Mouse (Mus musculus): ENCODE measurements around the gene Mapk13. TPM values are rescaled to one million over a fixed set of nuclear protein-coding genes. Genes with fewer than 3 reads are reported as not detected.
"Not testable (repeated sequence)": the region's sequence is repeated elsewhere in the genome, so short reads cannot be mapped to it uniquely, and the experiment has no call there.

Gene Mapk13
- polyA plus RNA-seq, 1 experiment from 2014 or later: 8.7 TPM

- DNase-seq (ENCODE audit: extremely low spot score, low spot score): no peak
- H3K27ac ChIP-seq: no peak overlapping the region
- H3K36me3 ChIP-seq (replicated peaks): peaks cover 61% of the 10 kb centered on the region
- no peaks in the 10 kb centered on the region for H3K9me3 ChIP-seq
- H3K27me3 ChIP-seq (ENCODE audit: poor library complexity, severe bottlenecking): no peaks in the 10 kb centered on the region
- WGBS: 94% methylated on average over 6 of the region's 6 CpGs
- no peak overlapping the region for H3K4me3 ChIP-seq
- peaks cover 22% of the 10 kb centered on the region for H3K4me1 ChIP-seq
Measured at GRCm38 (mm10) chr17:28804973-28805372, 35.9 kb downstream of the Mapk13 start.

GRCm38 (mm10) chr17:28806770-28807169 lies 37.7 kb downstream of the Mapk13 start:
- 96% methylated on average over 19 of the region's 19 CpGs for WGBS
- H3K36me3 ChIP-seq (replicated peaks): peaks cover 79% of the 10 kb centered on the region

DNA sequence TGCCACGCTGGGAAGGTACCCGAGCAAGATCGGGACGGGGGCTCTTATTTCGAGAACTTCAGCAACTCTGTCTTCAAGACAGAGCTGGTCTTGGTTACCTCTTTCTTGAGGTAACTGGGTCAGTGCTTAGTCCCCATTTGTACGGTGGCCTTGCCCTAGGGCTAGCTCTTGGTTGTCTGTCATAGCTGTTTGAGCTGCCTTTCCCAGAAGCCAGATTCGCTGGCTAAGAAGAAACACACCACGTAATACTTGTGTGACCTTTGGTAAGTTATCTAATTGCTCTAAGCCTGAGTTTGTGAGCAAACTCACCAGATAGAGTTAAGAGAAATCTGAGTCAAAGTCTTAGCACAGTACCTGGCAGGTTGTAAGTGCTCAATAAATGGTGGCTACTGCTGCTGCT lies 39.6 kb downstream of the Mapk13 start:
- Histone ChIP-seq H3K27me3 (ENCODE audit: poor library complexity, severe bottlenecking) (no peaks in the 10 kb centered on the region), H3K36me3 (replicated peaks) (peaks cover 98% of the 10 kb centered on the region), H3K4me3 (no peak overlapping the region), H3K27ac (no peak overlapping the region), H3K4me1 (no peaks in the 10 kb centered on the region), H3K9me3 (no peaks in the 10 kb centered on the region)
- WGBS: 95% methylated on average over 8 of the region's 8 CpGs
- DNase-seq (ENCODE audit: extremely low spot score, low spot score): no peak

More at GRCm38 (mm10) chr17:28806770-28807169, 37.7 kb downstream of the Mapk13 start:
- Histone ChIP-seq H3K4me3 (no peak overlapping the region), H3K27ac (no peak overlapping the region), H3K27me3 (ENCODE audit: poor library complexity, severe bottlenecking) (no peaks in the 10 kb centered on the region), H3K9me3 (no peaks in the 10 kb centered on the region), H3K4me1 (peaks cover 14% of the 10 kb centered on the region)
- DNase-seq (ENCODE audit: extremely low spot score, low spot score): no peak

DNA sequence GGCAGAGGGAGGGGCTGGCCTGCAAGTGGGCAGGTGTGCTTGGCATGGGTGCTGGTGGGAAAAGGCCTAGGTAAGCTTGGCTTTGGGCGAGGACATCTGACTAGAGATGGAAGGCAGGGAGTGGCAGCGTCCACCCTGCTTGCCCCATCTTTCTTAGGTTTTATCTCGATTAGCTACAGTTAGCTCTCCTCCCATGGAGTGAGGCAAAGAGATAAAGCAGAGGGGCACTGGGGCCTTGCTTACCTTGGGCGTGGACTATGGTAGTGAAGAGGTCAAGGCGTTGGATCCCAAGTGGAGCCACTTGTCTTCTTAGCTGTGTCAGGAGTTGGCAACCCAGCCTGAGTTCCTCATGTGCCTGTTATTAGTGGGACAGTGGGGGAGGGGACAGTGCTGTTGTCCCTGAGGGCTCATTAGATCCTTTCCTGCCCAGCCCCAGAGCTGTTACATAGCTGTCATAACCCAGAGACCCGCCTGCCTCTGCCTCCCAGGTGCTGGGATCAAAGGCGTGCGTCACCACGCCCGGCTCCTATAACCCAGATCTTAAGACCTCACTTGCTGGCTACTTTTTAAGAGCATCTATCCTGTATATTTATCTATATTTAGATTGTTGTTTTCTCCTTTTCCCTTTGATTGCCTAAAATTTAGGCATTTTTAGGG lies 40.2 kb downstream of the Mapk13 start:
- H3K27ac ChIP-seq: no peak overlapping the region
- H3K4me1 ChIP-seq: no peaks in the 10 kb centered on the region
- no peaks in the 10 kb centered on the region for H3K9me3 ChIP-seq
- 95% methylated on average over 10 of the region's 10 CpGs for WGBS
- no peak overlapping the region for H3K4me3 ChIP-seq
- H3K36me3 ChIP-seq (replicated peaks): peaks cover 99% of the 10 kb centered on the region
- no peaks in the 10 kb centered on the region for H3K27me3 ChIP-seq (ENCODE audit: poor library complexity, severe bottlenecking)
- no peak for DNase-seq (ENCODE audit: extremely low spot score, low spot score)

DNA sequence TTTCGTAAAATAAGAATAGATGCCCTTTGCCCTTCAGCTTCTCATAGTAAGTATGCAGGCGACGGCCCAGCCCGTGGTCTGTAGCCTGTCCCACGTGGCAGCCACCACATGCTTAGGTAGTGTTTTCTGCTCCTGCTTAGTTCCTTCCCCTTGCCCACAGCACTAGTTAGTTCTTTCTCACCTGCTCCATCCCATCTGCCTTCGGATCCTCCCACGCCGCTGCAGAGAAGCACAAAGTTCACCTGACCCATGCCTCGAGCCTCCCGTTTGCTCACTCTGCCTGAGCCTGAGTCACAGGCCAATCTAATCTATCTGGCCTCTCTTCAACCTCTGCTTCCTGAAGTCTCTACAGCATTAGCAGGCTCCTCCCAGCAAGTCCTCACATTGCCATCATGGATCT lies 43.2 kb downstream of the Mapk13 start:
- Histone ChIP-seq H3K36me3 (replicated peaks) (peaks cover 98% of the 10 kb centered on the region), H3K27me3 (ENCODE audit: poor library complexity, severe bottlenecking) (no peaks in the 10 kb centered on the region), H3K4me1 (no peaks in the 10 kb centered on the region), H3K9me3 (no peaks in the 10 kb centered on the region), H3K27ac (no peak overlapping the region), H3K4me3 (no peak overlapping the region)
- 96% methylated on average over 10 of the region's 10 CpGs for WGBS
- no peak for DNase-seq (ENCODE audit: extremely low spot score, low spot score)

GRCm38 (mm10) chr17:28814529-28815097 lies 45.5 kb downstream of the Mapk13 start:
- H3K4me3 ChIP-seq: no peak overlapping the region
- 89% methylated on average over 18 of the region's 18 CpGs for WGBS
- H3K27ac ChIP-seq: no peak overlapping the region
- H3K27me3 ChIP-seq (ENCODE audit: poor library complexity, severe bottlenecking): no peaks in the 10 kb centered on the region
- peaks cover 99% of the 10 kb centered on the region for H3K36me3 ChIP-seq (replicated peaks)
- no peak for DNase-seq (ENCODE audit: extremely low spot score, low spot score)
- H3K9me3 ChIP-seq: no peaks in the 10 kb centered on the region
- H3K4me1 ChIP-seq: no peaks in the 10 kb centered on the region

DNA sequence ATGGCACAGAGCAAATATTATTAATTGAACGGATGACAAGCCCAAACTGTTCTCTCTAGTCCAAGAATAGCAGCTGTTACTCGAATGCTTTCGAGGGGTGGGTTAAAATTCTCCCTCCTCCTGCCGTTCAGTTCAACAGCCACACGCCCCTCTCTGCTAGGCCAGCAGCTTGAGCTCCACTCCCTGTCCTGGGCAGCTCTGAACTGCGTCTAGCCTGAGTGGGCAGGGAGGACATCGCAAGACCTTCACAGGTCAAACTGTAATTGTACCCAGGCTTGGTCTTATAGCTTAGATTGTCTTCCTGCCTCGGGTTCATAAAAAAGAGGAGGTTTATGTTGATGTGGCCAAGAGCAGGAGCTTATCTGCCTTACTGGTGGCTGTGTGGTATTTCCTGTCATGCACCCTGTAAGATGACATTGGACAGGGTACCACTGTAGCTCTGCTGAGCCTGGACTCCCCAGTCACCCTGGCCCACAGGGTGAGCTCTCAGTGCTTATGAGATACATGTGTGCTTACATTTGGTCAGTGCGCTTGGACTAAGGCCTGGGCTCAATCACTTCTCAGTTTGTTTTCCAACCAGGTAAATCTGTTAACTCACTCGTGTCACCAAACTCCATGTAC lies 46.4 kb downstream of the Mapk13 start:
- Histone ChIP-seq H3K36me3 (replicated peaks) (peaks cover 99% of the 10 kb centered on the region), H3K4me3 (no peak overlapping the region), H3K9me3 (no peaks in the 10 kb centered on the region), H3K27me3 (ENCODE audit: poor library complexity, severe bottlenecking) (no peaks in the 10 kb centered on the region), H3K4me1 (no peaks in the 10 kb centered on the region), H3K27ac (no peak overlapping the region)
- WGBS: 92% methylated on average over 10 of the region's 10 CpGs
- DNase-seq (ENCODE audit: extremely low spot score, low spot score): no peak

DNA sequence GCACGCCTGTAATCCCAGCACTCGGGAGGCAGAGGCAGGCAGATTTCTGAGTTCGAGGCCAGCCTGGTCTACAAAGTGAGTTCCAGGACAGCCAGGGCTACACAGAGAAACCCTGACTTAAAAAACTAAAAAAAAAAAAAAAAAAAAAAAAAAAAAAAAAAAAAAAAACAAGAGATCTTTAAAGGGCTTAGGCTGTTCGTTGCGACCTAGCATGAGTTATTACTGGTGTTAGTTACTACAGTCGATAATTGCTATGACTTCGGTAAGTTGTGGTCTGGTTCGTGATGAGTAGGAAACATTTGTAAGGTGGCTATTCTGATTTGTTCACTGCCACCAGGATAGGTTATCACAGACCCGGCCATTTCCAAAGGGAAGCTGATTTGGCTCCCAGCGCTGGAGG lies 47.2 kb downstream of the Mapk13 start:
- not testable (repeated sequence) for H3K9me3 ChIP-seq; H3K27me3 ChIP-seq (ENCODE audit: poor library complexity, severe bottlenecking); H3K4me1 ChIP-seq; H3K27ac ChIP-seq; DNase-seq (ENCODE audit: extremely low spot score, low spot score); H3K4me3 ChIP-seq
- H3K36me3 ChIP-seq (replicated peaks): peaks cover 99% of the 10 kb centered on the region
- WGBS: 93% methylated on average over 10 of the region's 10 CpGs

- Histone ChIP-seq H3K4me3 (no peak overlapping the region), H3K9me3 (no peaks in the 10 kb centered on the region), H3K27ac (no peak overlapping the region), H3K27me3 (ENCODE audit: poor library complexity, severe bottlenecking) (no peaks in the 10 kb centered on the region), H3K36me3 (replicated peaks) (peaks cover 99% of the 10 kb centered on the region), H3K4me1 (no peaks in the 10 kb centered on the region)
- no peak for DNase-seq (ENCODE audit: extremely low spot score, low spot score)
- WGBS: 94% methylated on average over 25 of the region's 25 CpGs
Measured at GRCm38 (mm10) chr17:28816875-28817811, 48.0 kb downstream of the Mapk13 start.

- Histone ChIP-seq H3K9me3 (no peaks in the 10 kb centered on the region), H3K27me3 (ENCODE audit: poor library complexity, severe bottlenecking) (no peaks in the 10 kb centered on the region), H3K27ac (no peak overlapping the region), H3K4me1 (no peaks in the 10 kb centered on the region), H3K4me3 (no peak overlapping the region), H3K36me3 (replicated peaks) (peaks cover 99% of the 10 kb centered on the region)
- DNase-seq (ENCODE audit: extremely low spot score, low spot score): no peak
- 86% methylated on average over 2 of the region's 2 CpGs for WGBS
Measured at GRCm38 (mm10) chr17:28820189-28820588, 51.1 kb downstream of the Mapk13 start.

- H3K4me3 ChIP-seq: no peak overlapping the region
- 91% methylated on average over 13 of the region's 13 CpGs for WGBS
- H3K27me3 ChIP-seq (ENCODE audit: poor library complexity, severe bottlenecking): no peaks in the 10 kb centered on the region
- no peaks in the 10 kb centered on the region for H3K4me1 ChIP-seq
- H3K9me3 ChIP-seq: no peaks in the 10 kb centered on the region
- DNase-seq (ENCODE audit: extremely low spot score, low spot score): no peak
- peaks cover 100% of the 10 kb centered on the region for H3K36me3 ChIP-seq (replicated peaks)
- H3K27ac ChIP-seq: peak overlapping the region; percentile 54
Measured at GRCm38 (mm10) chr17:28823004-28823745, 54.1 kb downstream of the Mapk13 start.

DNA sequence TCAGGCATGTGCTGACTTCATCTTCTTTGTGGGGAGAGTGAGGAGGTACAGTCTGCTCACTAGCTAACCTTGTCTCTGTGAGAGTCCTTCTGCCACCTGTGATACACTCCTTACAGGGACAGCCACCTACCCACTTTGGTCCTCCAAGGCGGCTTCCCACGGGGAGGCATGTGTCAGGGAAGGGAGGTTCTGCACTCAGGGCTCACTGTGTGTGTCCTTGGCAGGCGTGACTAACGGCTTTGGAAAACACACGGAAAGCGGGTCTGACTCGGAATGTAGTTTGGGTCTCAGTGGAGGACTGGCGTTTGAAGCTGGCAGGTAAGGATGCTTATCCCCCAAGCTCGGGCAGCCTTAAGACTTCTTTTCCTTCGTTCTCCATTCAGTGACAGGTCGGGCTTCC lies 54.7 kb downstream of the Mapk13 start:
- Histone ChIP-seq H3K36me3 (replicated peaks) (peaks cover 100% of the 10 kb centered on the region), H3K27me3 (ENCODE audit: poor library complexity, severe bottlenecking) (no peaks in the 10 kb centered on the region), H3K4me1 (no peaks in the 10 kb centered on the region), H3K9me3 (no peaks in the 10 kb centered on the region), H3K4me3 (no peak overlapping the region), H3K27ac (peak overlapping the region; percentile 26; the same call in 1 of the 2 replicates)
- DNase-seq (ENCODE audit: extremely low spot score, low spot score): no peak
- WGBS: 91% methylated on average over 11 of the region's 11 CpGs
